Mouse (Mus musculus) cerebellum, adult (tissue): ENCODE data around the gene Sgo2a.
A peak's percentile ranks its signal among the peaks of the same experiment; 100 is the strongest.
"Not testable (repeated sequence)": the region's sequence is repeated elsewhere in the genome, so short reads cannot be mapped to it uniquely, and the experiment has no call there.

ENCODE experiments used
- ATAC-seq: cut with Nextera tagmentation; 2 replicates; pipeline ENCODE4 v1.9.2; 2017; ENCODE audit warnings: mild to moderate bottlenecking, moderate library complexity, mixed read lengths; ENCODE audit not compliant: insufficient number of reproducible peaks, low FRiP score, low TSS enrichment

Sgo2a gene

GRCm38 (mm10) chr1:58030156-58030871, 34.5 kb downstream of the Sgo2a start:
- peak; percentile 43; the same call in 1 of the 2 replicates for ATAC-seq

- ATAC-seq = 0 out of 2 replicates have a peak, but pooled peaks have one; percentile 36
These were observed 35.5 kb downstream of the Sgo2a start for GRCm38 (mm10) chr1:58031160-58031769.

- ATAC-seq = not testable (repeated sequence)
These were observed 41.5 kb downstream of the Sgo2a start for GRCm38 (mm10) chr1:58037306-58037705.

GRCm38 (mm10) chr1:58045076-58045475, 49.3 kb downstream of the Sgo2a start:
- ATAC-seq = 0 out of 2 replicates have a peak, but pooled peaks have one; percentile 6

- peak; percentile 91 for ATAC-seq
These were observed 49.8 kb downstream of the Sgo2a start for GRCm38 (mm10) chr1:58045546-58045945.

GRCm38 (mm10) chr1:58046721-58047290, 51.0 kb downstream of the Sgo2a start:
- no peak for ATAC-seq

- no peak for ATAC-seq
These were observed 53.4 kb downstream of the Sgo2a start for GRCm38 (mm10) chr1:58049126-58049525.

GRCm38 (mm10) chr1:58055598-58055997, 59.8 kb downstream of the Sgo2a start:
- no peak for ATAC-seq

GRCm38 (mm10) chr1:58056074-58056807, 60.5 kb downstream of the Sgo2a start:
- ATAC-seq = no peak

- ATAC-seq = no peak
These were observed 61.2 kb downstream of the Sgo2a start for GRCm38 (mm10) chr1:58056939-58057338.

GRCm38 (mm10) chr1:58058846-58059245, 63.1 kb downstream of the Sgo2a start:
- no peak for ATAC-seq

GRCm38 (mm10) chr1:58062131-58062530, 66.4 kb downstream of the Sgo2a start:
- ATAC-seq = no peak

- ATAC-seq = no peak
These were observed 69.4 kb downstream of the Sgo2a start for GRCm38 (mm10) chr1:58065151-58065550.

GRCm38 (mm10) chr1:58065606-58066005, 69.8 kb downstream of the Sgo2a start:
- no peak for ATAC-seq

GRCm38 (mm10) chr1:58069181-58069580, 73.4 kb downstream of the Sgo2a start:
- no peak for ATAC-seq

- ATAC-seq = no peak
These were observed 74.3 kb downstream of the Sgo2a start for GRCm38 (mm10) chr1:58070091-58070490.

- ATAC-seq = no peak
These were observed 75.2 kb downstream of the Sgo2a start for GRCm38 (mm10) chr1:58071006-58071405.

GRCm38 (mm10) chr1:58071509-58071908, 75.7 kb downstream of the Sgo2a start:
- no peak for ATAC-seq

GRCm38 (mm10) chr1:58072416-58072815, 76.6 kb downstream of the Sgo2a start:
- ATAC-seq = no peak

GRCm38 (mm10) chr1:58072991-58073730, 77.4 kb downstream of the Sgo2a start:
- ATAC-seq = no peak
